Mouse (Mus musculus) heart, postnatal 0 days (tissue): ENCODE measurements around the gene 3110082I17Rik.

Experiments used
- CTCF ChIP-seq: IDR thresholded peaks from 2 replicates; pipeline ENCODE4 v1.5.1; 2016; ENCODE audit warnings: antibody characterized with exemption, control low read depth, low read depth
- EP300 ChIP-seq: IDR thresholded peaks from 2 replicates; pipeline ENCODE4 v1.6.1; 2016; ENCODE audit warnings: antibody characterized with exemption, low read depth

DNA sequence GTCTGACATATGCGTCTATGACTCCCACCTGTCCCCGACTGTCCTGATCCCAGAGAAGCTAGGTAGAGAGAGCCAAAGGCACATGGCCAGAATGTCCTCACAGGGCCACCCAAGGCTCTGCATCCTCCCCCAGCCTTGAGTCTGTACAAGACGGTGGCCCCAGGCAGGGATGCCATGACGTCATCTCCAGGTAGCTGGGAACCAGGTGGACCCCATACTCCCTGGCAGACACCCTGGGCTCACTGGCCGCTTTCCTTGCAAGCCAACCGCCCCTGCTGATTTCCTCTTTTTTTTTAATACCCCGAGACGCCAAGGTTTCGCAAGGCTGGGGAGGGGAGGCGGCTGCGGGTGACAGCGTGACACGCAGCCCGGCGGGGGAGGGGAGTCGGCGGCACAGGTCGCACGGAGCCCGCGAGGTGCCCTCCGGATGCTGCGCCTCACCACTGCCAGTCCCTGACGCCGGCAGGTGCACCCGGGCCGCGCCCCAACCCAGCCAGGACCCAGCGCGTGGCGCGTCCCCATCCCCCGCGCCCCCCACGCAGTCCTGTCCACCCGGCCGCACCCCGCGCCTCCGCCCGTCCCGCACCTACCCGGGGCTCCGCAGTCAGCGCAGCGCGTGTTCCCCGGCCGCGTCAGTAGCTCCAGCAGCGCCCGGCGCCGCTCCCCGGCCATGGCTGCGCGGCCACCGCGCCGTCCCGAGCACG is 135.5 kb downstream of the 3110082I17Rik start:
- TF ChIP-seq CTCF (no peak), EP300 (no peak)
